Comparison of ENCODE assay signal across 8 mouse cellular contexts in genomic region chr11:98794469-98795014, GRCm38 (mm10). TPM values are rescaled to one million over a fixed set of nuclear protein-coding genes. Genes with fewer than 3 reads are reported as not detected.
A peak's percentile ranks its signal among the peaks of the same experiment; 100 is the strongest.
DNase-seq lines count a peak whose midpoint lies in the region; ATAC-seq and TF ChIP-seq lines count a peak whose summit lies in the region.

No protein-coding gene starts in this region.

- peak overlapping the region; percentile 94 for H3K27ac ChIP-seq in CH12.LX (ENCODE audit: insufficient read depth, low read depth)
- peak overlapping the region; percentile 99 for H3K27ac ChIP-seq in intestine, postnatal 0 days (ENCODE audit: low read depth, low read length)
- peak overlapping the region; percentile 97 for H3K27ac ChIP-seq in liver, embryonic 13.5 days

- peak; percentile 34 for ATAC-seq in activated CD4-positive, CD25-positive, alpha-beta regulatory T cell, adult 4 months
- ATAC-seq in granulocyte monocyte progenitor cell, adult 5-6 weeks (replicated peaks; ENCODE audit: poor library complexity, severe bottlenecking) = peak; percentile 52
- peak; percentile 61 for ATAC-seq in intestine, postnatal 0 days
- ATAC-seq in liver, embryonic 13.5 days (ENCODE audit: low read depth) = peak; percentile 70

- TF ChIP-seq EP300 in CH12.LX (IDR thresholded peaks at IDR 0.05; ENCODE audit: low read length) = peak; percentile 38; the same call in 1 of the 2 replicates

- H3ac ChIP-seq in myocyte (ENCODE audit: control insufficient read depth, insufficient read length) = peak overlapping the region; percentile 71

- H3K79me2 ChIP-seq in CH12.LX (replicated peaks; ENCODE audit: control insufficient read depth, extremely low read depth, insufficient read depth, poor library complexity, severe bottlenecking) = peaks cover 31% of the 10 kb centered on the region
- H3K79me2 ChIP-seq in myocyte (ENCODE audit: control insufficient read depth, insufficient read depth) = peaks cover 34% of the 10 kb centered on the region

- peak; percentile 70 for DNase-seq in CH12.LX (ENCODE audit: extremely low read depth)
- DNase-seq in embryo, embryonic 10.5 days (ENCODE audit: low spot score) = peak; percentile 78
- peak; percentile 71 for DNase-seq in liver, embryonic 13.5 days
- no peak for DNase-seq in c-Kit-positive CD71-positive TER-119-positive erythroid progenitor cells, embryonic 14.5 days (ENCODE audit: low spot score)

- peak in 1 of 2 experiments; percentile 41; a peak in 2 of 4 replicates for TF ChIP-seq CTCF in CH12.LX (conservative IDR thresholded peaks at IDR 0.05 in 1 of 2, IDR thresholded peaks at IDR 0.05 in 1 of 2; ENCODE audit: low read depth in 2 of 2, low read length in 2 of 2)
- peak; percentile 50 for TF ChIP-seq CTCF in intestine, postnatal 0 days (IDR thresholded peaks at IDR 0.05; ENCODE audit: low read depth)

- H3K4me2 ChIP-seq in CH12.LX (ENCODE audit: insufficient read depth, low read depth, poor library complexity, severe bottlenecking) (peak overlapping the region; percentile 42), myocyte (ENCODE audit: low read depth) (peak overlapping the region; percentile 74)
- peak overlapping the region; percentile 93 for H3K4me2 ChIP-seq in intestine, postnatal 0 days (replicated peaks; ENCODE audit: low read depth)
- peak overlapping the region; percentile 99 for H3K4me2 ChIP-seq in liver, embryonic 13.5 days

- no peak for TF ChIP-seq RAD21 in CH12.LX (IDR thresholded peaks at IDR 0.05; ENCODE audit: low read depth, low read length)

- peaks cover 6 to 57% of the 10 kb centered on the region in 2 experiments for H3K4me1 ChIP-seq in CH12.LX (ENCODE audit: control insufficient read depth in 1 of 2, insufficient read depth in 2 of 2)
- no peaks in the 10 kb centered on the region for H3K4me1 ChIP-seq in intestine, postnatal 0 days (replicated peaks; ENCODE audit: control insufficient read depth, insufficient read depth, low read length)
- H3K4me1 ChIP-seq in liver, embryonic 13.5 days (replicated peaks) = peaks cover 79% of the 10 kb centered on the region

- H3K36me3 ChIP-seq in CH12.LX (replicated peaks in 1 of 2; ENCODE audit: control insufficient read depth in 1 of 2, insufficient read depth in 1 of 2, low read length in 1 of 2) (peaks cover 10 to 22% of the 10 kb centered on the region in 2 experiments), myocyte (ENCODE audit: control insufficient read depth, insufficient read depth) (no peaks in the 10 kb centered on the region)
- H3K36me3 ChIP-seq in intestine, postnatal 0 days (ENCODE audit: control insufficient read depth, insufficient read depth) = peaks cover 6% of the 10 kb centered on the region; the same call in 1 of the 2 replicates
- peaks cover 12% of the 10 kb centered on the region for H3K36me3 ChIP-seq in liver, embryonic 13.5 days

- under 1% methylated on average over 29 of the region's 30 CpGs for WGBS in intestine, postnatal 0 days
- under 1% methylated on average over 28 of the region's 30 CpGs for WGBS in liver, embryonic 13.5 days (ENCODE audit: insufficient replicate concordance)

- peak overlapping the region; percentile 77 to 79 (median 77) for H3K4me3 ChIP-seq in CH12.LX (replicated peaks in 1 of 3; ENCODE audit: low read depth in 2 of 3, low read length in 2 of 3, poor library complexity in 1 of 3)
- peak overlapping the region; percentile 85 for H3K4me3 ChIP-seq in intestine, postnatal 0 days (ENCODE audit: low read depth, low read length)
- peak overlapping the region; percentile 99 for H3K4me3 ChIP-seq in liver, embryonic 13.5 days (replicated peaks)
- H3K4me3 ChIP-seq in myocyte = peak overlapping the region; percentile 89

- dilution Hi-C loops in CH12.LX (cut with MboI; ENCODE audit: extremely low pct_ligation_motif_present, extremely low pct_unique_long_range_greater_than_20kb, low sequenced_read_pairs) = no loop called here

- H3K9ac ChIP-seq in CH12.LX (ENCODE audit: insufficient read depth, low read depth) = peak overlapping the region; percentile 100
- peak overlapping the region; percentile 94 for H3K9ac ChIP-seq in intestine, postnatal 0 days (ENCODE audit: low read depth, low read length)
- H3K9ac ChIP-seq in liver, embryonic 13.5 days = peak overlapping the region; percentile 99

- H3K9me3 ChIP-seq in CH12.LX (replicated peaks; ENCODE audit: low read length) = no peaks in the 10 kb centered on the region
- H3K9me3 ChIP-seq in intestine, postnatal 0 days (ENCODE audit: control insufficient read depth) = no peaks in the 10 kb centered on the region
- H3K9me3 ChIP-seq in liver, embryonic 13.5 days (replicated peaks) = no peaks in the 10 kb centered on the region

- H3K27me3 ChIP-seq in CH12.LX (replicated peaks) (no peaks in the 10 kb centered on the region), myocyte (ENCODE audit: control insufficient read depth, insufficient read depth, insufficient read length) (no peaks in the 10 kb centered on the region)
- no peaks in the 10 kb centered on the region for H3K27me3 ChIP-seq in intestine, postnatal 0 days (replicated peaks; ENCODE audit: control insufficient read depth, insufficient read depth, low read length)
- H3K27me3 ChIP-seq in liver, embryonic 13.5 days = no peaks in the 10 kb centered on the region

- TF ChIP-seq POLR2A in CH12.LX (IDR thresholded peaks at IDR 0.05; ENCODE audit: low read depth, low read length) (no peak; the same call in 1 of the 2 replicates), myocyte (IDR thresholded peaks at IDR 0.05; ENCODE audit: insufficient read length, low read depth) (no peak)

- in situ Hi-C loops in CH12.LX (cut with MboI; ENCODE audit: low pct_ligation_motif_present, low pct_unique_long_range_greater_than_20kb, low sequenced_read_pairs) = loop anchor here (5.0 kb wide), 1 partner anchor 33 kb away; no protein-coding TSS in a partner anchor

RNA-seq across cellular contexts. Expression of gene Msl1, which starts 0.8 kb away (rescaled TPM):
- total RNA-seq in CH12.LX (2012; rRNA removed) = 27.3 and 30.7 TPM in 2 replicates
- 25.9 and 26.4 TPM in 2 replicates for total RNA-seq in CH12.LX (2014; rRNA removed)
- polyA plus RNA-seq in CH12.LX (2012; ENCODE audit: insufficient read length, low read depth) = 57.1 and 58.1 TPM in 2 replicates
- polyA plus RNA-seq in activated CD4-positive, CD25-positive, alpha-beta regulatory T cell, adult 4 months (2017; shearing (Covaris generic)) = 10 to 100 TPM; 19.9 to 22.0 TPM
- total RNA-seq in granulocyte monocyte progenitor cell, adult 5-6 weeks (2014; fragmentation: Nextera tagmentation) = 72.7 and 75.0 TPM in 2 replicates
- 59.8 and 70.1 TPM in 2 replicates for total RNA-seq in granulocyte monocyte progenitor cell, adult 5-6 weeks (2017)
- 12.6 and 15.1 TPM in 2 replicates for polyA plus RNA-seq in intestine, postnatal 0 days (2015; fragmentation: Nextera tagmentation; extraction: Ambion mirVana)
- 6.8 and 6.9 TPM in 2 replicates for polyA plus RNA-seq in liver, embryonic 13.5 days (2015; fragmentation: Nextera tagmentation; extraction: Ambion mirVana)
- polyA plus RNA-seq in myocyte (2012; fragmentation: generic; extraction: Trizol) = 35.6 TPM

RNA-seq across cellular contexts. Expression of gene Casc3, which starts 10.2 kb away (rescaled TPM):
- total RNA-seq in CH12.LX (2012; rRNA removed) (16.7 and 18.3 TPM in 2 replicates), CH12.LX (2014; rRNA removed) (14.4 and 14.7 TPM in 2 replicates)
- polyA plus RNA-seq in CH12.LX (2012; ENCODE audit: insufficient read length, low read depth) (71.7 and 93.0 TPM in 2 replicates), myocyte (2012; fragmentation: generic; extraction: Trizol) (22.1 TPM)
- 10 to 100 TPM; 10.6 to 11.2 TPM for polyA plus RNA-seq in activated CD4-positive, CD25-positive, alpha-beta regulatory T cell, adult 4 months (2017; shearing (Covaris generic))
- total RNA-seq in granulocyte monocyte progenitor cell, adult 5-6 weeks (2014; fragmentation: Nextera tagmentation) = 46.1 and 46.7 TPM in 2 replicates
- total RNA-seq in granulocyte monocyte progenitor cell, adult 5-6 weeks (2017) = 13.6 and 31.8 TPM in 2 replicates
- polyA plus RNA-seq in intestine, postnatal 0 days (2015; fragmentation: Nextera tagmentation; extraction: Ambion mirVana) = 10.8 and 12.4 TPM in 2 replicates
- polyA plus RNA-seq in liver, embryonic 13.5 days (2015; fragmentation: Nextera tagmentation; extraction: Ambion mirVana) = 13.3 and 16.1 TPM in 2 replicates

RNA-seq across cellular contexts. Expression of gene Nr1d1, which starts 19.4 kb away (rescaled TPM):
- total RNA-seq in CH12.LX (2012; rRNA removed) = 0.21 and 0.25 TPM in 2 replicates
- total RNA-seq in CH12.LX (2014; rRNA removed) = 0.17 and 0.39 TPM in 2 replicates
- 0.95 and 1.4 TPM in 2 replicates for polyA plus RNA-seq in CH12.LX (2012; ENCODE audit: insufficient read length, low read depth)
- polyA plus RNA-seq in activated CD4-positive, CD25-positive, alpha-beta regulatory T cell, adult 4 months (2017; shearing (Covaris generic)) = 1 to 10 TPM; 2.9 to 5.4 TPM
- total RNA-seq in granulocyte monocyte progenitor cell, adult 5-6 weeks (2014; fragmentation: Nextera tagmentation) = 2.3 and 2.8 TPM in 2 replicates
- total RNA-seq in granulocyte monocyte progenitor cell, adult 5-6 weeks (2017) = 1.2 TPM in 1 of 2 replicates, not detected in the other
- 4.1 and 5.1 TPM in 2 replicates for polyA plus RNA-seq in intestine, postnatal 0 days (2015; fragmentation: Nextera tagmentation; extraction: Ambion mirVana)
- 0.59 and 1.0 TPM in 2 replicates for polyA plus RNA-seq in liver, embryonic 13.5 days (2015; fragmentation: Nextera tagmentation; extraction: Ambion mirVana)
- polyA plus RNA-seq in myocyte (2012; fragmentation: generic; extraction: Trizol) = 49.1 TPM

RNA-seq across cellular contexts. Expression of gene Rapgefl1, which starts 42.0 kb away (rescaled TPM):
- 0.04 and 0.08 TPM in 2 replicates for total RNA-seq in CH12.LX (2012; rRNA removed)
- 0.11 TPM in 1 of 2 replicates, not detected in the other for total RNA-seq in CH12.LX (2014; rRNA removed)
- polyA plus RNA-seq in CH12.LX (2012; ENCODE audit: insufficient read length, low read depth) = 0.25 and 0.29 TPM in 2 replicates
- polyA plus RNA-seq in activated CD4-positive, CD25-positive, alpha-beta regulatory T cell, adult 4 months (2017; shearing (Covaris generic)) = under 1 TPM in 1 of 2 experiments, not detected in 1; 0.15 TPM
- 2.0 TPM in 1 of 2 replicates, not detected in the other for total RNA-seq in granulocyte monocyte progenitor cell, adult 5-6 weeks (2014; fragmentation: Nextera tagmentation)
- total RNA-seq in granulocyte monocyte progenitor cell, adult 5-6 weeks (2017) = 0.30 TPM in 1 of 2 replicates, not detected in the other
- polyA plus RNA-seq in intestine, postnatal 0 days (2015; fragmentation: Nextera tagmentation; extraction: Ambion mirVana) = 0.69 and 0.80 TPM in 2 replicates
- polyA plus RNA-seq in liver, embryonic 13.5 days (2015; fragmentation: Nextera tagmentation; extraction: Ambion mirVana) = 0.20 and 0.23 TPM in 2 replicates
- 3.5 TPM for polyA plus RNA-seq in myocyte (2012; fragmentation: generic; extraction: Trizol)

RNA-seq across cellular contexts. Expression of gene Thra, which starts 54.1 kb away (rescaled TPM):
- total RNA-seq in CH12.LX (2012; rRNA removed) (2.5 and 3.9 TPM in 2 replicates), CH12.LX (2014; rRNA removed) (0.81 and 1.1 TPM in 2 replicates)
- polyA plus RNA-seq in CH12.LX (2012; ENCODE audit: insufficient read length, low read depth) (3.8 and 4.3 TPM in 2 replicates), myocyte (2012; fragmentation: generic; extraction: Trizol) (68.9 TPM)
- polyA plus RNA-seq in activated CD4-positive, CD25-positive, alpha-beta regulatory T cell, adult 4 months (2017; shearing (Covaris generic)) = 1 to 10 TPM; 1.4 to 3.5 TPM
- total RNA-seq in granulocyte monocyte progenitor cell, adult 5-6 weeks (2014; fragmentation: Nextera tagmentation) = 39.3 and 39.5 TPM in 2 replicates
- 23.0 and 24.2 TPM in 2 replicates for total RNA-seq in granulocyte monocyte progenitor cell, adult 5-6 weeks (2017)
- polyA plus RNA-seq in intestine, postnatal 0 days (2015; fragmentation: Nextera tagmentation; extraction: Ambion mirVana) = 32.4 and 39.1 TPM in 2 replicates
- polyA plus RNA-seq in liver, embryonic 13.5 days (2015; fragmentation: Nextera tagmentation; extraction: Ambion mirVana) = 8.8 and 9.8 TPM in 2 replicates

Comparison
In these comparisons a context has a peak if more than half of its experiments do, and no peak if none do; other contexts are left out.
1. H3K4me2 ChIP-seq: peak in every context shown above with its lines; median percentile 99 in liver, embryonic 13.5 days; 93 in intestine, postnatal 0 days; 74 in myocyte; 42 in CH12.LX.